Mouse (Mus musculus) E14TG2a.4 (cell line): ENCODE measurements around the gene Cdk2ap1.

Experiments used
- CTCF ChIP-seq: conservative IDR thresholded peaks from 2 replicates; pipeline ENCODE4 v1.5.1; 2014; ENCODE audit warnings: low read length
- NANOG ChIP-seq: IDR thresholded peaks from 2 replicates; pipeline ENCODE4 v1.6.1; 2014; ENCODE audit warnings: borderline replicate concordance, low read length, mixed read lengths
- POU5F1 ChIP-seq: IDR thresholded peaks from 2 replicates; pipeline ENCODE4 v1.6.1; 2014; ENCODE audit warnings: low read length, borderline replicate concordance

- TF ChIP-seq CTCF (no peak), POU5F1 (no peak), NANOG (no peak)
Observed at GRCm38 (mm10) chr5:124392412-124392811, 29.5 kb upstream of the Cdk2ap1 start.
